Mouse (Mus musculus) liver, embryonic 18 days (tissue): ENCODE data around the gene Ghrh. TPM values are rescaled to one million over a fixed set of nuclear protein-coding genes. Genes with fewer than 3 reads are reported as not detected.

ENCODE experiments used
- polyA plus RNA-seq: library from polyadenylated mRNA; depleted of rRNA; stranded (reverse); fragments of >200 nt; gene quantifications from 2 replicates; pipeline ENCODE4 v1.2.3, GENCODE M21; 2012; rRNA removed

Ghrh gene
- polyA plus RNA-seq: 0.07 TPM in 1 of 2 replicates, not detected in the other

DNA sequence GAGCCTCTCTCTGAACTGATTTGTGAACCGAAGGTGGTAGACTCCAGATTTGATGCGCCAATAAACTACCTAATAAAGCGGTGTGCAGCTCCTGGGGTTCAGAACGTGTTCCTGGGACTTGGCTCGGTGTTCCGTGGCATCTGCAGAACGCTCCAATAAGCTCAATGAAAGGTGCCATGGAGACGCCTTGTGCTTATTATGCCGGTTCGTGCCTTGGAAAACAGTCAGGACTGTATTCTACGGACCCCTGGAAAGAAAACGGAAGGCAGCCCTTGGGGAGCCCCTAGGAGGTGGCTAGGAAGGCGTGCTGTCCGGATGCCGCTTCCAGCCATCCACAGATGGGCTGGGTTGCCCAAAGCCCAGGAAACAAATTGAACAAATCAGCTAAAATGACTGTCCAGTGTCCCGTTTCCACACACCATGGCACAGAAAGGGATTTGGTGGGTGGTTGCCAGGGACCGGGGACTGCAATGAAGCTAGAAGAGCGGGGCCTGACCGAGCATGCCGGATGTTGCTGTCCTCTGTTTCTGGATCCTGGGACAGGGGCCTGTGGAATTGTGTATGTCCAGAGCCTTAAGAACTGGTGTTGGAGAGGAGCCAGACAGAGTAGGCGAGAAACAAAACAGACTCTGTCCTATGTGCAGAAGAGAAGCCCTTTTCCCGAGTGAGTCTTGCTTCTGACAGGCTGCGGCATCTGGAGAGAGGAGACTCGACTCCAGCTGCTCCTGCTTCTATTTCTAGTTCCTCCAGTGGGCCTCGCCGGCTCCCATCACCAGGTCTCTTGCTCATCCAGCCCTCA lies at the start of gene Ghrh:
Gene Ghrh, minus strand, starts transcription at position 146 of the 799 bp plus-strand sequence.

DNA sequence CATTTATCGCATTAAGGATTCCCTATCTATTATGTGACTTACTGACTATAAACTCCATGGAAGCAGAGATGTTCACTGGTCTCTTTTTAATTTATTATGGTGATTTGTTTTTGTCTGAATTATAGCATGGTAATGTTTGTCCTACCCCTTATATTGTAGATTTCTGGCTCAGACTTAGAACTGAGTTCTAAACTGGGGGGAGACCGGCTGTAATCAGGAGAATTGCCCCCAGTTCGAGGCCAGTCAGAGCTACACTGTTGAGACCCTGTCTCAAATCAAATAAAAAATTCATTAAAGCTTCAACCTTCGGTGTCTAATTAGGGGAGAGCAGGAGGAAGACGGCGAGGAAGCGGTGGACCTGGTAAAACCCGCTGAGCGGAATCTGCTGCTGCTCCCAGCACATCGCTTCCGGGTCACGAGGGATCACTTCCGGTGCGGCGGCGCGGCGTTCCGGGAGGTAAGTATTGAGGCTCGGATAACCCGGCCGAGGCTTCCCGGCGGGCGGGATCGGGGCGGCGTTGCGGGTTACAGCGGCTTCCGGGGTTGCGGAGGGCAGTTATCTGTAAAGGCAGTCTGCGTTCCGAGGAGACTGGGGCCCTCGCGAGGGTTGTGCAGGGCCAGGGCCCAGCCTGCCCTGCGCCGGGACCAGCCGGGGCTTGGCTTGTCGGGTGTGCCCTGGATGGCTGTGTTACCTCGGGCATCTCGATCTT lies 20.0 kb upstream of the Ghrh start, which contains the start of gene Manbal:
Gene Manbal, plus strand, starts transcription at position 411 of the 710 bp plus-strand sequence.

Other genes starting within 250 kb of the Ghrh start
- 18.8 and 20.4 TPM in 2 replicates for gene Samhd1, start 212.2 kb downstream of the Ghrh start, polyA plus RNA-seq
- gene Rbl1, start 143.0 kb downstream of the Ghrh start, polyA plus RNA-seq: 7.8 and 8.0 TPM in 2 replicates
- gene Rpn2, start 68.5 kb downstream of the Ghrh start, polyA plus RNA-seq: 102 and 109 TPM in 2 replicates
- gene Mroh8, start 68.0 kb downstream of the Ghrh start, polyA plus RNA-seq: 0.10 TPM in 2 replicates
- 16.7 and 17.3 TPM in 2 replicates for gene Manbal, start 20.1 kb upstream of the Ghrh start, polyA plus RNA-seq
- 2.8 and 3.0 TPM in 2 replicates for gene Src, start 70.9 kb upstream of the Ghrh start, polyA plus RNA-seq
- gene Nnat, start 212.6 kb upstream of the Ghrh start, polyA plus RNA-seq: 7.5 and 9.4 TPM in 2 replicates
- gene Blcap, start 223.8 kb upstream of the Ghrh start, polyA plus RNA-seq: 12.3 and 15.0 TPM in 2 replicates